Mouse (Mus musculus) hindbrain, embryonic 13.5 days (tissue): ENCODE results near the gene Naa16. TPM values are rescaled to one million over a fixed set of nuclear protein-coding genes. Genes with fewer than 3 reads are reported as not detected.

Experiments used
- ATAC-seq: fragments of 200-750 bp; cut with Nextera tagmentation; 2 replicates; pipeline ENCODE4 v1.8.0; 2017; ENCODE audit warnings: moderate TSS enrichment; ENCODE audit not compliant: low FRiP score
- H3K27ac ChIP-seq: fragments of 300-500 bp; sonication (generic); 2 replicates; pipeline ENCODE4 v1.5.1; 2015; ENCODE audit warnings: inconsistent platforms, mild to moderate bottlenecking, moderate library complexity
- H3K27me3 ChIP-seq: fragments of 300-500 bp; sonication (generic); 2 replicates; pipeline ENCODE4 v1.6.1; 2015; ENCODE audit warnings: mild to moderate bottlenecking, inconsistent platforms
- H3K36me3 ChIP-seq: fragments of 300-500 bp; sonication (generic); 2 replicates; pipeline ENCODE4 v1.6.1; 2015; ENCODE audit warnings: mild to moderate bottlenecking, inconsistent platforms
- H3K4me1 ChIP-seq: fragments of 300-500 bp; sonication (generic); replicated peaks from 2 replicates; pipeline ENCODE4 v1.6.1; 2015; ENCODE audit warnings: inconsistent platforms
- H3K4me2 ChIP-seq: fragments of 300-500 bp; sonication (generic); 2 replicates; pipeline ENCODE4 v1.6.1; 2015; ENCODE audit warnings: inconsistent platforms, mild to moderate bottlenecking, moderate library complexity
- H3K4me3 ChIP-seq: fragments of 300-500 bp; sonication (generic); 2 replicates; pipeline ENCODE4 v1.5.1; 2015; ENCODE audit warnings: mild to moderate bottlenecking, inconsistent platforms
- H3K9ac ChIP-seq: fragments of 300-500 bp; sonication (generic); 2 replicates; pipeline ENCODE4 v1.6.1; 2015; ENCODE audit warnings: mild to moderate bottlenecking, inconsistent platforms
- H3K9me3 ChIP-seq: fragments of 300-500 bp; sonication (generic); 2 replicates; pipeline ENCODE4 v1.6.1; 2016; ENCODE audit warnings: inconsistent platforms
- WGBS: fragments of 180-500 bp; shearing (Covaris S2); methylation state at CpG from one replicate; pipeline ENCODE4 v1.1.7; 2015; 5-methylcytosine and 5-hydroxymethylcytosine counted together
- polyA plus RNA-seq: library from polyadenylated mRNA; unstranded; fragments of >200 nt; fragmentation: Nextera tagmentation; extraction: Ambion mirVana; gene quantifications from 2 replicates; pipeline ENCODE4 v1.2.1, GENCODE M21; 2015

Gene Naa16
- polyA plus RNA-seq, 1 experiment from 2014 or later = 22.9 TPM

DNA sequence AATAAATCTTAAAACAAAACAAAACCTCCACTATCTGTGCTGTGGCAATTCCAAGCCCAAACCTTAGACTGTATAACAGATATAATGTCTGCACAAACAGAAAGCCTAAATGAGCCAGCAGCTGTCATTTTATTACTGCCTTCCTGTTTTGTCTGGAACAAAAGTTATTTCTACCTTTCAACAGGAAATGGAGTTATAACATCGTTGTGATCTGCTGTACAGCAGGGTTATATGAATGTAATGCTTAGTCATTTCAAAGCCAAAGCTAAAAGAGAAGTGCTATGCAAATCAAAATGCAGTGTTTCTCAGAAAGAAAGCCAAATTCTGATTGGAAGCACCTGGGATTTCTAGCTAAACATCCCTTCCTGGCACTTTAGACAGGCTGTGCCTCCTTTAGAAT lies 2.7 kb upstream of the Naa16 start:
- Histone ChIP-seq H3K9me3 (no peaks in the 10 kb centered on the region), H3K27ac (no peak overlapping the region), H3K9ac (no peak overlapping the region), H3K36me3 (no peaks in the 10 kb centered on the region), H3K27me3 (no peaks in the 10 kb centered on the region), H3K4me3 (no peak overlapping the region), H3K4me1 (peaks cover 17% of the 10 kb centered on the region), H3K4me2 (no peak overlapping the region)
- no peak for ATAC-seq
- WGBS = 83% methylated on average over 1 of the region's 1 CpGs

DNA sequence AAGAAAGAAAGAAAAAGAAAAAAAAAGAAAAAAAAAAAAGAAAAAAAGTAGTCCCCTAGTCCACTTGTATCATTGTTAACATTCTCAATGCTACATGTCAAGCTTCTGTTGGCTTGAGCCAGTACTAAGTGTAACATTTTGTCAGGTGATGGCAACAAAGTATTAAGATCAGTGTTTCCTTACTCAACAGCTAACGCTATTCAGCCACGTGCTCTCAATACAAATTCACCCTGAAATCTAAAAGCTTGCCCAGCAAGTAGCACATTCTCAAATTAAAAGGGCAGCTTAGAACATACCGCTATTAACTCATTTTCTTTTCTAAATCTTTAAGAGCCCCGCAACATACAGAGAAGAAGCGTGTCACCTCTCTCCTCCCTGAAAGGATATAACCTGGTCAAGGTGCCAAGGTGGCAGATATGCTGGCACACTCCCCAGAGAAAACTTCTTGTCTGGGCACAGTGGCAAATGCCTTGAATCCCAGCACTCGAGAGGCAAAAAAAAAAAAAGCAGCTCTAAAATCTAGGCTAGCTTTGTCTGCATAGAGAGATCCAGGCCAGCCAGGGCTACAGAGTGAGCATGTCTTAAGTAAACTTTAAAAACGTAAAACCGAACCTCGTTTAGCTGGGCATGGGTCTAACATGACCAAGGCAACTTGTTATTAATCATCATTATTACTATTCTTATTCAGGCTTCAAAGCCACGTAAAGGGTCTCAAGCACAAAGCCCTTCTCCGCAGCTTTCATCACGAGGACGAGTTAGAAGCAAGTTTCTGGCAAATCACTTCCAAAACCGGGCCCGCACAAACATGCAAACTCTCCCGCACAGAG lies 927 bp downstream of the Naa16 start:
- WGBS = 2% methylated on average over 16 of the region's 16 CpGs
- Histone ChIP-seq H3K27me3 (no peaks in the 10 kb centered on the region), H3K4me3 (peak overlapping the region; percentile 82), H3K9me3 (no peaks in the 10 kb centered on the region), H3K4me1 (peaks cover 14% of the 10 kb centered on the region), H3K4me2 (peak overlapping the region; percentile 69), H3K27ac (peak overlapping the region; percentile 95), H3K9ac (peak overlapping the region; percentile 84), H3K36me3 (no peaks in the 10 kb centered on the region)
- peak; percentile 11 for ATAC-seq

DNA sequence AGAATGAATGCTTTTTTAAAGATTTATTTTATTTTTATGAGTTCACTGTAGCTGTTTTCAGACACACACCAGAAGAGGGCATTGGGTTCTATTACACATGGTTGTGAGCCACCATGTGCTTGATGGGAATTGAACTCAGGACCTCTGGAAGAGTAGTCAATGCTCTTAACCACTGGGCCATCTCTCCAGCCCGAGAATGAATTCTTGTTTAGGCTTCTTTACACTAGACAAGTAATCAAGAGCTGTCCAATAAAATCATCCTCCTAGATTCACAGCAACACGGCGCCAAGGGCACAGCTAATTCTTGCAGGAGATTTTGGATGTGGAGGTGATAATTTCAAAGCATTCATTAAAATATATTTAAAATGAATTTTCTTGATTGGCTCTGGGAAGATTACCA lies 2.3 kb downstream of the Naa16 start:
- H3K9me3 ChIP-seq = no peaks in the 10 kb centered on the region
- H3K27me3 ChIP-seq = no peaks in the 10 kb centered on the region
- no peak overlapping the region for H3K4me2 ChIP-seq
- ATAC-seq = no peak
- no peak overlapping the region for H3K9ac ChIP-seq
- no peak overlapping the region for H3K27ac ChIP-seq
- H3K36me3 ChIP-seq = no peaks in the 10 kb centered on the region
- peaks cover 14% of the 10 kb centered on the region for H3K4me1 ChIP-seq
- no peak overlapping the region for H3K4me3 ChIP-seq
- WGBS = 95% methylated on average over 3 of the region's 3 CpGs

DNA sequence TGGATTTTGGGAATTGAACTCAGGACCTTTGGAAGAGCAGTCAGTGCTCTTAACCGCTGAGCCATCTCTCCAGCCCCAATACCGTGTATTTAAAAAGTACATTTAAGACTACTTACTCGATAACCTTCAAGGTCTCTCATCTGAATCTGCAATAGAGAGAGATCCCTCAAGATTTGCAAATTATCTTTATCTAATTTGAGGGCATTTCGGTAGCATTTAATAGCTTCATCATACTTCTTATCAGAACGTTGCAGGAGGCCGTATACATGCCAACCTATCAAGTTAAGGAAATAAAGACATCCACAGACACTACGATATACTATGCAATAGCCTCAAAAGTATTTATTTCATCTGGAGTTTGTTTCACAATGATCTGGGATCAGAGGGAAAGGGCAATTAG lies 7.5 kb downstream of the Naa16 start:
- Histone ChIP-seq H3K4me3 (no peak overlapping the region), H3K9me3 (no peaks in the 10 kb centered on the region), H3K4me2 (no peak overlapping the region), H3K27me3 (no peaks in the 10 kb centered on the region), H3K36me3 (peaks cover 12% of the 10 kb centered on the region), H3K9ac (no peak overlapping the region), H3K4me1 (no peaks in the 10 kb centered on the region), H3K27ac (no peak overlapping the region)
- WGBS = 94% methylated on average over 7 of the region's 7 CpGs
- ATAC-seq = no peak

DNA sequence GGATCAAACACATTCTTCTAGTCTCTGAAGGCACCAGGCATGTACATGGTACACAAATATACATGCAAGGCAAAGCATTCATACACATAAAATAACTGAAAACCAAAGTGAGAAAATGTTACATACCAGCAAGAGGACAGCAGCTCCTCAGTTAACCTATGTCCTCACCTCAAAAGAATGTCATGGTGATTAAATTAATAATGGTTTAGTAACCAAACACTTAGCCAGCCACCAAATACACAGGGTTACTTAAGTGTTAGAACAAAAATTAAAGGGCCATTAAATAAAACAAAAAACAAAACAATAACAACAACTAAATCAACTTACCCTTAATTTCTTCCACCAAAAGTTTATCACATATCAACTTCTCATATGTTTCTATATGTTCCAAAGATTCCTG lies 13.5 kb downstream of the Naa16 start:
- H3K9me3 ChIP-seq = no peaks in the 10 kb centered on the region
- peaks cover 14% of the 10 kb centered on the region for H3K36me3 ChIP-seq
- no peaks in the 10 kb centered on the region for H3K27me3 ChIP-seq
- no peak overlapping the region for H3K27ac ChIP-seq
- no peak for ATAC-seq
- no peak overlapping the region for H3K4me3 ChIP-seq
- no peak overlapping the region for H3K9ac ChIP-seq
- no peaks in the 10 kb centered on the region for H3K4me1 ChIP-seq
- no peak overlapping the region for H3K4me2 ChIP-seq

DNA sequence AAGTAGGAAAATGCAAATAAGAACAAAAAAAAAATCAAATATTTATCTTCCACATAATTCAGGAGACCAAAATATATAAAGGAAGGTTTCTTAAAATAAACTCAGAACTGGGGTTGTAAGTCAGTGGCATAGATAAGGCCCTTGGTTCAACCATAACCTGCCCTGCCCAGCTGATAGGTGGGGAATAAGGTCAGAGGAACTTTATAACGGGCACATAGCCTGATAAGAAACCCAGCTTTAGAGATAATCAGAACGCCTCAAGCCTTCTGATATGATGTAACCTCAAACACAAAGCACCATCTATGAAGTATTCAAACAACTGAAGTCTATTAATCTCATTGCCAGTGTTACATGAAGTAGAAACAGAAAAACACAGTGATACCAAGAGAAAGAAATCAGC lies 32.5 kb downstream of the Naa16 start:
- ATAC-seq = no peak
- no peaks in the 10 kb centered on the region for H3K9me3 ChIP-seq
- H3K27me3 ChIP-seq = no peaks in the 10 kb centered on the region
- H3K4me1 ChIP-seq = no peaks in the 10 kb centered on the region
- H3K4me3 ChIP-seq = no peak overlapping the region
- peaks cover 43% of the 10 kb centered on the region for H3K36me3 ChIP-seq
- H3K27ac ChIP-seq = no peak overlapping the region
- H3K9ac ChIP-seq = no peak overlapping the region
- H3K4me2 ChIP-seq = no peak overlapping the region
- 99% methylated on average over 2 of the region's 2 CpGs for WGBS

DNA sequence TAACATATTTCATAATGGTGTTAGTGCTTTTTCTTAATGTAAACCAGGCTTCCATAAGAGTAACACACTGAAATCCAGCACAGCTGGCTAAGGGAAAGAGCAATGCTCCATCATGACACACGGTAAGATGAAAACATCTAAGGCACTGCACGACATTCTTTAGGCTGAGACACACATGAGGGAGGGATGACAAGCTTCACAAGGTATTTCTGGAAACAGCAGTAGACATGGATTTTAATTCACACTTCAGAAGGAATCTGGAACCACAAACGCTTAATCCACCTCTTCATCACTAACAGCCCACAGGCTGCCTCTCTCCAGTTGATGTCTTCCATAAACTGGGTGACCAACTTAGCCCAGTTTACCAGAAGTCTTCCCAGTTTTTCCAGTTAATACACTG lies 44.2 kb downstream of the Naa16 start:
- Histone ChIP-seq H3K27me3 (no peaks in the 10 kb centered on the region), H3K9me3 (no peaks in the 10 kb centered on the region), H3K9ac (no peak overlapping the region), H3K36me3 (peaks cover 23% of the 10 kb centered on the region), H3K4me2 (no peak overlapping the region), H3K4me1 (no peaks in the 10 kb centered on the region), H3K4me3 (no peak overlapping the region), H3K27ac (no peak overlapping the region)
- WGBS = 98% methylated on average over 3 of the region's 3 CpGs
- ATAC-seq = no peak

DNA sequence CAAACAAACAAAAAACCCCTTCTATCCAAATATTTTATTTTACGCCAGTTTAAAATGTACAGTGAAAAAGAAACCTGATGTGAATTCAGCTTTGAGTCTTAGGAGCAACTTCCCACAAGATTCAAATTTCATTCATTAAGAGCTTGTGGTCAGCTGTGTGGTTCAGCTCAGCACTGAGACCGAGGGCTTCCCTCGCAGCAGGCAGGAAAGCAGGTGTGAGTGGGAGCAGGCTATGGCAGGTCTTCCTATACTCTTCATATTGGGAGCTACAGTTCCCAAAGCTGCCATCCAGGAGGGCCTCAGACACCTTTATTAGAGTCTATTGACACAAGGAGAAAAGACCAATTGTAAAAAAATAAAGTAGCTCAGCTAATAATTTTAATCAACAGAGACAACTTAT lies 55.0 kb downstream of the Naa16 start:
- 95% methylated on average over 3 of the region's 3 CpGs for WGBS
- no peaks in the 10 kb centered on the region for H3K9me3 ChIP-seq

DNA sequence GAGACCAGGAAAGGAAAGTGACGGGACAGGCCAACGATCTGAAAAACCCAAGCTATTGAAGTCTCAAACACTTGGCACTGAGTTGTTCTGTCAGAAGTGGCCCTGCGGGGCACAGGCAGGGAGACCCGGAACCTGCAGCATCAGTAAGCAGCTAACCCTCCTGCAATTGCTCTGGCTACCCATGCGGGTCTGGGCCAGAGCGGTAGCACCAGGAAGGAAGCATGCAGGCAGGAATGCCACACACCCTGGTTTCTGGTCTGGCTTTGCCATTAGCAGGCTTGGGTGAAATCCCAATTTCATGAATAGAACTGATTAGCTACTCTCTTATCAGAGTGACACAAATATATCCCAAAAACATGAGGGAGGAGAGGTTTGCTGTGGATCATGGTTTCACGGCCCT lies 58.6 kb downstream of the Naa16 start:
- 71% methylated on average over 7 of the region's 7 CpGs for WGBS
- no peaks in the 10 kb centered on the region for H3K9me3 ChIP-seq

More for the DNA sequence above, 55.0 kb downstream of the Naa16 start:
- H3K27me3 ChIP-seq = no peaks in the 10 kb centered on the region
- H3K4me3 ChIP-seq = no peak overlapping the region
- H3K36me3 ChIP-seq = peaks cover 31% of the 10 kb centered on the region
- no peak overlapping the region for H3K27ac ChIP-seq
- H3K4me2 ChIP-seq = no peak overlapping the region
- H3K9ac ChIP-seq = no peak overlapping the region
- ATAC-seq = no peak
- H3K4me1 ChIP-seq = peaks cover 10% of the 10 kb centered on the region; the same call in 1 of the 2 replicates

DNA sequence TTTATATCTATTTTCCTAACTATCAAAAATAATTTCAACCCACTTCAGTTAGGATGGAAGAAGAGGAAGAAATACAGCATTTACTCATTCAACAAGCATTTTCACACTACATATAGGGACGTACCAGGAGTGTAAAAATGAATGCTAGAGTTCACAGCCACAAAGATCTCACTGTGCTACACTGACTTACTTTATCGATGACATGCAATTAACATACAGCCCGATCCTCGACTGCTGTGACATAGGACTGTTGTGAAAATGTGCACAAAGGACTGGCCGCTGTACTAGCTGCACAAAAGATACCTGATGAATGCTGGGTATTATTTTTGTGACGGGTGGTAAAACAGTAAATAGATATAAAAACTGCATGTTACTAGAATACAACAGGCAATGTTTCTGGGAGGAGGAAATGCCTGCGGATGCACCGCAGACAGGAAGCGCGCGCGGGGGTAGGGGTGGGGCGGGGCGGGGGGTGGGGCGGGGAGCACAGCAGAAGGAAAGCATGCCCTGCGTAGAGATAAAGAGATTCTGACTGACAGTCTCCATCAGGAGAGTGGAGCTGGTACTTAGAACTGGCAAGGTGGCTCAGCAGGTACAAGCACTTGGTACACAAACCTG lies 59.5 kb downstream of the Naa16 start:
- Histone ChIP-seq H3K9me3 (no peaks in the 10 kb centered on the region), H3K4me2 (peak overlapping the region; percentile 32), H3K4me1 (peaks cover 10% of the 10 kb centered on the region; the same call in 1 of the 2 replicates), H3K9ac (0 out of 2 replicates have a peak overlapping the region, but pooled peaks have one; percentile 19), H3K36me3 (peaks cover 6% of the 10 kb centered on the region), H3K27ac (no peak overlapping the region), H3K4me3 (peak overlapping the region; percentile 22; the same call in 1 of the 2 replicates), H3K27me3 (no peaks in the 10 kb centered on the region)
- WGBS = 52% methylated on average over 16 of the region's 16 CpGs
- peak; percentile 44; the same call in 1 of the 2 replicates for ATAC-seq

More for the DNA sequence above, 58.6 kb downstream of the Naa16 start:
- Histone ChIP-seq H3K36me3 (peaks cover 15% of the 10 kb centered on the region), H3K4me3 (no peak overlapping the region), H3K27me3 (no peaks in the 10 kb centered on the region), H3K4me1 (peaks cover 10% of the 10 kb centered on the region; the same call in 1 of the 2 replicates), H3K9ac (no peak overlapping the region), H3K4me2 (no peak overlapping the region), H3K27ac (peak overlapping the region; percentile 42; the same call in 1 of the 2 replicates)
- 0 out of 2 replicates have a peak, but pooled peaks have one; percentile 32 for ATAC-seq

DNA sequence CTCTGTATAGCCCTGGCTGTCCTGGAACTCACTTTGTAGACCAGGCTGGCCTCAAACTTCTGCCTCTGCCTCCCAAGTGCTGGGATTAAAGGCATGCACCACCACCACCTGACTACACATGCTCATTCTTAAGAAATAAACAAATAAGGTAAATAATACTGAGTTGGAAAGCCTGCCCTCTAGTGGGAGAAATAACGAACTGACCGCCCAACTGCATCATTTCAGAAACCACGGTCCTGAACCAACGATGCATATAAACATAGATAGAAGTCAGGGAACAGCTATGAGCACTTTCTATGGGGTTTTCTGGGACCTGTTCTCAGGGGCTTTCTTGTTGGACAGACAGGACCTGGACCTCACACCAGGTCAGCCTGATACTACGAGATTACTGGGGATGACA lies 63.5 kb downstream of the Naa16 start:
- H3K4me1 ChIP-seq = peaks cover 8% of the 10 kb centered on the region; the same call in 1 of the 2 replicates
- no peak overlapping the region for H3K27ac ChIP-seq
- WGBS = 35% methylated on average over 5 of the region's 5 CpGs
- no peaks in the 10 kb centered on the region for H3K36me3 ChIP-seq
- no peaks in the 10 kb centered on the region for H3K9me3 ChIP-seq
- no peak overlapping the region for H3K4me2 ChIP-seq
- no peak overlapping the region for H3K9ac ChIP-seq
- H3K27me3 ChIP-seq = no peaks in the 10 kb centered on the region
- H3K4me3 ChIP-seq = no peak overlapping the region
- ATAC-seq = no peak

DNA sequence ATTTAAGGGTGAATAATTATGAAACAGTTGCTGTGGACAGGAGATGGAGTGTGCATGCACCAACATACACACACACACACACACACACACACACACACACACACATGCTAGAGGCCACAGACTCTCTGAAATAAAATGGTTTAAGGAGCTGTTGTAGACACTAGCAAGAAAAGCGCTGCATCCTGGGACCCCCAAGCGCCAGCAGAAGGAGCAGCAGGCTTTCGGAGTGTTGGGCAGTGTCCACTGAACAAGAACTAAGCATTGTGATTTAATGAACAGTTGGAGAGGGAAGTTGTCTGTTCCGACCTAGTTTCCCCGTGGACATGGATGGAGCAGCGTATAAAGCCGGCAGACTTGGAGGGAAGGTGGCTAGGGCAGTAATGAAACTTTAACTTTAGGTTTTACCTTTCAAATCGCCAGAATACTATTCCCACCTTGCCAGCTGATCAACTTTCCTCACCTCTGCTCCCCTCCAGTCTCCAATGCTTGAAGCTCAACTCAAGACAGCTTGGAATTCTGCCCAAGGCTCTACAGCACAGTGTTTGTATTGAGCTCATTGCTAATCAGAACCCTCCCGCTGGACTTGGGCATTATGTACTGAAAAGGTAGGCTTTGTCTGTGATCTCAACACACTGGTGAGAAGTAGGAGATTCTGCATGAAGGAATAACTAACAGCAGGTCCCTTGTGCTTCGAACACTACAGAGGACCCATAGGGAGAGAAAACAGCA lies 66.3 kb downstream of the Naa16 start:
- H3K4me2 ChIP-seq = no peak overlapping the region
- no peak overlapping the region for H3K9ac ChIP-seq
- H3K27me3 ChIP-seq = no peaks in the 10 kb centered on the region
- H3K4me1 ChIP-seq = no peaks in the 10 kb centered on the region
- no peaks in the 10 kb centered on the region for H3K36me3 ChIP-seq
- no peaks in the 10 kb centered on the region for H3K9me3 ChIP-seq
- no peak overlapping the region for H3K4me3 ChIP-seq
- no peak overlapping the region for H3K27ac ChIP-seq
- WGBS = 81% methylated on average over 10 of the region's 10 CpGs
- no peak for ATAC-seq
